Mouse (Mus musculus) forebrain, embryonic 15.5 days (tissue): ENCODE data around the gene Kcnc1. TPM values are rescaled to one million over a fixed set of nuclear protein-coding genes. Genes with fewer than 3 reads are reported as not detected.
A peak's percentile ranks its signal among the peaks of the same experiment; 100 is the strongest.

ENCODE experiments used
- ATAC-seq: fragments of 200-750 bp; cut with Nextera tagmentation; replicated peaks from 2 replicates; pipeline ENCODE4 v1.8.0; 2017; ENCODE audit warnings: mild to moderate bottlenecking, moderate TSS enrichment, moderate library complexity
- H3K27ac ChIP-seq: fragments of 300-500 bp; sonication (generic); replicated peaks from 2 replicates; pipeline ENCODE4 v1.5.1; 2015; ENCODE audit warnings: mild to moderate bottlenecking, inconsistent platforms
- H3K27me3 ChIP-seq: fragments of 300-500 bp; sonication (generic); 2 replicates; pipeline ENCODE4 v1.6.1; 2015; ENCODE audit warnings: inconsistent platforms
- H3K36me3 ChIP-seq: fragments of 300-500 bp; sonication (generic); 2 replicates; pipeline ENCODE4 v1.6.1; 2015; ENCODE audit warnings: mild to moderate bottlenecking, inconsistent platforms
- H3K4me1 ChIP-seq: fragments of 300-500 bp; sonication (generic); 2 replicates; pipeline ENCODE4 v1.6.1; 2015; ENCODE audit warnings: inconsistent platforms
- H3K4me2 ChIP-seq: fragments of 300-500 bp; sonication (generic); replicated peaks from 2 replicates; pipeline ENCODE4 v1.6.1; 2015; ENCODE audit warnings: mild to moderate bottlenecking, inconsistent platforms
- H3K4me3 ChIP-seq: fragments of 300-500 bp; sonication (generic); 2 replicates; pipeline ENCODE4 v1.5.1; 2015; ENCODE audit warnings: mild to moderate bottlenecking, inconsistent platforms
- H3K9ac ChIP-seq: fragments of 300-500 bp; sonication (generic); replicated peaks from 2 replicates; pipeline ENCODE4 v1.6.1; 2015; ENCODE audit warnings: mild to moderate bottlenecking, inconsistent platforms
- H3K9me3 ChIP-seq: fragments of 300-500 bp; sonication (generic); 2 replicates; pipeline ENCODE4 v1.6.1; 2016; ENCODE audit warnings: inconsistent platforms
- WGBS: fragments of 180-500 bp; shearing (Covaris S2); methylation state at CpG from one replicate; pipeline ENCODE4 v1.1.7; 2015; ENCODE audit warnings: mixed read lengths; 5-methylcytosine and 5-hydroxymethylcytosine counted together
- polyA plus RNA-seq: library from polyadenylated mRNA; unstranded; fragments of >200 nt; fragmentation: Nextera tagmentation; extraction: Ambion mirVana; gene quantifications from 2 replicates; pipeline ENCODE4 v1.2.1, GENCODE M21; 2015

Kcnc1 gene
- polyA plus RNA-seq, 1 experiment from 2014 or later = 10.0 TPM

GRCm38 (mm10) chr7:46396928-46397731 lies 833 bp downstream of the Kcnc1 start:
- ATAC-seq = peak; percentile 74
- H3K4me3 ChIP-seq = peak overlapping the region; percentile 90
- H3K27ac ChIP-seq = peak overlapping the region; percentile 83
- 2% methylated on average over 56 of the region's 64 CpGs for WGBS
- no peaks in the 10 kb centered on the region for H3K9me3 ChIP-seq
- H3K4me2 ChIP-seq = peak overlapping the region; percentile 73
- peak overlapping the region; percentile 89 for H3K9ac ChIP-seq
- peaks cover 32% of the 10 kb centered on the region for H3K27me3 ChIP-seq
- peaks cover 54% of the 10 kb centered on the region for H3K4me1 ChIP-seq
- no peaks in the 10 kb centered on the region for H3K36me3 ChIP-seq

DNA sequence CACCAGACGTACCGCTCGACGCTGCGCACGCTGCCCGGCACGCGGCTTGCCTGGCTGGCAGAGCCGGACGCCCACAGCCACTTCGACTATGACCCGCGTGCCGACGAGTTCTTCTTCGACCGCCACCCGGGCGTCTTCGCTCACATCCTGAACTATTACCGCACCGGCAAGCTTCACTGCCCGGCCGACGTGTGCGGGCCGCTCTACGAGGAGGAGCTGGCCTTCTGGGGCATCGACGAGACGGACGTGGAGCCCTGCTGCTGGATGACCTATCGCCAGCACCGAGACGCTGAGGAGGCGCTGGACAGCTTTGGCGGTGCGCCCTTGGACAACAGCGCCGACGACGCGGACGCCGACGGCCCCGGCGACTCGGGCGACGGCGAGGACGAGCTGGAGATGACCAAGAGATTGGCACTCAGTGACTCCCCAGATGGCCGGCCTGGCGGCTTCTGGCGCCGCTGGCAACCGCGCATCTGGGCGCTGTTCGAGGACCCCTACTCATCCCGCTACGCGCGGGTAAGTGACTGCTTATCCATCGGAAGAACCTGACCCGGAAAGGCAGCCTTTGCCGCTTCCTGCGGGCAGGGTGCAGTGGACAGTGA lies 1.5 kb downstream of the Kcnc1 start:
- Histone ChIP-seq H3K36me3 (no peaks in the 10 kb centered on the region), H3K4me1 (peaks cover 54% of the 10 kb centered on the region), H3K9ac (peak overlapping the region; percentile 89), H3K4me3 (peak overlapping the region; percentile 90), H3K4me2 (peak overlapping the region; percentile 73), H3K9me3 (no peaks in the 10 kb centered on the region), H3K27ac (no peak overlapping the region; the same call in 1 of the 2 replicates), H3K27me3 (peaks cover 32% of the 10 kb centered on the region)
- WGBS = 11% methylated on average over 70 of the region's 70 CpGs
- no peak for ATAC-seq

GRCm38 (mm10) chr7:46398612-46399011 lies 2.3 kb downstream of the Kcnc1 start:
- Histone ChIP-seq H3K4me2 (peak overlapping the region; percentile 73), H3K36me3 (no peaks in the 10 kb centered on the region), H3K27ac (no peak overlapping the region), H3K9me3 (no peaks in the 10 kb centered on the region), H3K4me1 (peaks cover 50% of the 10 kb centered on the region), H3K4me3 (peak overlapping the region; percentile 90), H3K9ac (0 out of 2 replicates have a peak overlapping the region, but pooled peaks have one; percentile 89), H3K27me3 (peaks cover 29% of the 10 kb centered on the region)
- WGBS = 74% methylated on average over 4 of the region's 4 CpGs
- ATAC-seq = no peak

- Histone ChIP-seq H3K4me2 (peak overlapping the region; percentile 73), H3K27me3 (peaks cover 18% of the 10 kb centered on the region), H3K9ac (no peak overlapping the region), H3K4me3 (peak overlapping the region; percentile 28), H3K27ac (no peak overlapping the region), H3K9me3 (no peaks in the 10 kb centered on the region), H3K36me3 (no peaks in the 10 kb centered on the region), H3K4me1 (peaks cover 50% of the 10 kb centered on the region)
- 93% methylated on average over 1 of the region's 1 CpGs for WGBS
- ATAC-seq = no peak
Observed at GRCm38 (mm10) chr7:46399676-46400075, 3.4 kb downstream of the Kcnc1 start.

- WGBS = 37% methylated on average over 8 of the region's 8 CpGs
- ATAC-seq = no peak
- Histone ChIP-seq H3K4me1 (peaks cover 50% of the 10 kb centered on the region), H3K27me3 (peaks cover 12% of the 10 kb centered on the region), H3K4me2 (peak overlapping the region; percentile 73), H3K36me3 (no peaks in the 10 kb centered on the region), H3K27ac (no peak overlapping the region), H3K9me3 (no peaks in the 10 kb centered on the region), H3K9ac (peak overlapping the region; percentile 34), H3K4me3 (peak overlapping the region; percentile 28)
Observed at GRCm38 (mm10) chr7:46400346-46400745, 4.0 kb downstream of the Kcnc1 start.

DNA sequence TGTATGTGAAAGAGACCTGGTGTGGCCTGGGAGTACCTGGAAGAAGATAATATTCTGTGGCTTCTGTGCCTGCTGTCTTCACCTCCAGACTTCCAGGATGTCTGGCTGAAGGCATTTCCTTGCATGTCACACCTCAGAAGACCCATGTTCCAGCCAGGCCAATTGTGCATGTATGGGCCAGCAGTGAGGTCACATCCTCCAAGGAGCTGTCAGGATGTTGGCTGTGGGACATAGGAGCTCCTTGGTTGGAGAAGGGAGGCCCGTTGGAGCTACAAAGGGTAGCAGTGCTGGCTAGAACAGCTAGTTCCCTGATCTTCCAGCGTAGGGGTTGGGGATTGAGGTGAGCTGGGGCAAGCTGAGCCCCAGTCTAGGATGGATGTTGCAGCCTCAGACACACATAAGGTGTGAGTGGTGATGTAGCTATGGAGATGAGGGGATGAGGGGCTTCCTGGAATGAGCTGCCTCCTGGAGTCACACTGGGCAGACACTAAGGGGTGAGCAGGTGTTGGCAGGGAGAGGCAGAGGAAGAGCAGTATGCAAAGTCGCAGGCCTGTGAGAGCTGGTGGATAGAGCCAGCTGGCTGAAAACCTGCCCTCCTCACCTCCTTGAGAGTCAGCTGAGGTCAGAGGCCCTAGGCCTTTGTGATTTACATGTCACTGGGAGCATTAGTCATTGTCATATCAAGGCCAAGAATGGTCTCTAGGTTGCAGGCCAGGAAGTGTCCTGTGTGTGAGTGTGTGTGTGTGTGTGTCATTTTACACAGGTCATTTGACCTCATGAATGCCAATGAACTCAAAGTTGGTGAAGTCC lies 5.3 kb downstream of the Kcnc1 start:
- Histone ChIP-seq H3K27me3 (0 out of 2 replicates have a peak, but pooled peaks cover 7% of the 10 kb centered on the region), H3K4me3 (no peak overlapping the region)
- 81% methylated on average over 3 of the region's 3 CpGs for WGBS

GRCm38 (mm10) chr7:46403616-46404485 lies 7.6 kb downstream of the Kcnc1 start:
- Histone ChIP-seq H3K9me3 (no peaks in the 10 kb centered on the region), H3K27ac (no peak overlapping the region), H3K4me3 (no peak overlapping the region), H3K9ac (no peak overlapping the region), H3K4me2 (no peak overlapping the region), H3K27me3 (no peaks in the 10 kb centered on the region), H3K4me1 (peaks cover 27% of the 10 kb centered on the region), H3K36me3 (no peaks in the 10 kb centered on the region)
- no peak for ATAC-seq
- 86% methylated on average over 15 of the region's 15 CpGs for WGBS

More for the DNA sequence above, 5.3 kb downstream of the Kcnc1 start:
- ATAC-seq = no peak
- Histone ChIP-seq H3K4me2 (no peak overlapping the region; the same call in 1 of the 2 replicates), H3K36me3 (no peaks in the 10 kb centered on the region), H3K4me1 (peaks cover 43% of the 10 kb centered on the region), H3K27ac (no peak overlapping the region), H3K9ac (no peak overlapping the region), H3K9me3 (no peaks in the 10 kb centered on the region)

DNA sequence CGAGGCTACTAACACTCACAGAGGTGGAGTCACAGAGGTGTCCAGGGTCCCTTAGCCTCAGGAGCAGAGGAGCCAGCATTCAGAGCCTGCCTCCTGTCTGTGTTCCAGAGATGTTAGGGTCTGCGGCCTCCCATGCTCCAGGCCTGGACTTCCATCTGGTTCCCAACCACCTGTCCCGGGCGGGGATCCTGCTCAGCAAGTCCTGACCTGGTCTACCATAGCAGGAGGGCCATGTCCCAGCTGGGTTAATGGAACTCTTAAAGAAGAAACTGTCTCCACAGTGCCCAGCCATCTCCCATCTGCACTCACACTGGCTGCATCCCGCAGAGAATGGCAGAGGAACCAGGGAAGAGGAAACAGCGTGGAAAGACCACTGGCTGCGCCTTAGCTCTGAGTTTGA lies 8.5 kb downstream of the Kcnc1 start:
- Histone ChIP-seq H3K9me3 (no peaks in the 10 kb centered on the region), H3K4me3 (no peak overlapping the region), H3K27me3 (no peaks in the 10 kb centered on the region), H3K36me3 (no peaks in the 10 kb centered on the region), H3K4me2 (no peak overlapping the region), H3K4me1 (peaks cover 18% of the 10 kb centered on the region), H3K9ac (no peak overlapping the region), H3K27ac (no peak overlapping the region)
- no peak for ATAC-seq
- WGBS = 88% methylated on average over 7 of the region's 7 CpGs

DNA sequence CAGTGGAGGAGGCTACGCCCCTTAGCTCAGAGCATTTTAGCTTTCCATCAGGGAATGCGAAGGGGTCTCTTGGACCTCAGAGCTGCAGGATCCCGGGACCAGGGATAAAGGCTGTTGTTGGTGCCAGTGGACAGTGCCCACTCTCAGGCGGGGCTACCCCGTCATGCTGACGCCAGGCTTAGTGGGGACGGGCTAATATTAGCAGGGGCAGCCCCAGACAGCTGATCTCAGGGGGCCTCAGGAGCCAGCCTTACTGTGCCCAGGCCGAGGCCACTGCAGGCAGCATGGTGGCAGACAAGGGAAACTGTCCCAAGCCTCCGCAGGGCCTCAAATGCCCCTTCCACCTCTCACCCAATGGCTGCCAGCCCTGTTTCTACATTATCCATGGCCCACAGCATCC lies 12.3 kb downstream of the Kcnc1 start:
- Histone ChIP-seq H3K36me3 (no peaks in the 10 kb centered on the region), H3K4me3 (no peak overlapping the region), H3K4me1 (no peaks in the 10 kb centered on the region), H3K4me2 (no peak overlapping the region), H3K27me3 (no peaks in the 10 kb centered on the region), H3K9me3 (no peaks in the 10 kb centered on the region), H3K9ac (no peak overlapping the region), H3K27ac (no peak overlapping the region)
- 83% methylated on average over 9 of the region's 9 CpGs for WGBS
- ATAC-seq = no peak

DNA sequence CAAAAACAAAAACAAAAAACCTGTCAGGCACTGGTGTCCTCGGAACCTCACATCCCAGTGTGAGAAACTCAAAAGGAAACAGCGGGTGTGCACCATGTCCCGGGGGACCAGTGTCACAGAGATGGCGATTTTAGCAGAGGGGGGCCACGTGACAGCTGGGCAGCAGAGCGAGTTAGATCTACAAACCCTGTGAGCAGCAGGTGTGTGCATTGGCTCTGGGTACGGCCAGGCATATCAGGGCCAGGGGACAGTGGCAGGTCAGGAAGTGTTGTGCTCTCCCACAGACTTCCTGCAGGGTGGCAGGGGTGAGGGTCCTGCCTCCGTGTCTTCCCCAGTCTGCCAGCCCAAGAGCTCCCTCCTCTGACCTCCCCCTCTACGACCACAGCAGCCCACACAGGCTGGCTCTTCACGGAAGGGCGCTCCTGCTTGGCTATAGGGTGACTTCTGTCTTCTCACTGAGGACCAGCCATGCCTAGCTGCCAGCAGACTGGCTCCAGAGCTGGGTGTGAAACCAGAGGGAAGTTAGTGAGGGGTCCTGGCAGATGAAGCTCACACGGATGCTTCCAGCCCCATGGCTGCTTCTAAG lies 13.0 kb downstream of the Kcnc1 start:
- Histone ChIP-seq H3K27me3 (no peaks in the 10 kb centered on the region), H3K9me3 (no peaks in the 10 kb centered on the region), H3K36me3 (no peaks in the 10 kb centered on the region), H3K4me3 (no peak overlapping the region), H3K27ac (no peak overlapping the region), H3K4me1 (no peaks in the 10 kb centered on the region), H3K4me2 (no peak overlapping the region), H3K9ac (no peak overlapping the region)
- 45% methylated on average over 12 of the region's 12 CpGs for WGBS
- no peak for ATAC-seq

DNA sequence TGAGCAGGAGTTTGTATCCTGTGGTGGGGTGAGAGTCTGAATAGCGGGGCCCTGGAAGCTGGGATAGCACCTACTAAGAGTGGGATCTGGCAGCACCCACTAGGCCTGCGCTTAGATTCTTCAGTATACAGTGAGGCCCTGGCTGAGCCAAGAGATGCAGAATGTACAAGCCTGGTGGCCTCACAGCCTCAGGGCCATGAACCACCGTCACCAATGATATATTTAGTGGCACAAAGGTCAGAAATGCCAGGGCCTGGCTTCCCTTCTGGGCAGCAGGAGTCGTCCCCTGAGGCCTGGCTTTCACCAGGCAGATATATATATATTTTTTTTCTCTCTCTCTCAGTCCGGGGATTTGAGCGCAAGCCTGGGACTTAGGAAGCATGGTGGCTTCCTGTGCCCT lies 14.4 kb downstream of the Kcnc1 start:
- no peak overlapping the region for H3K27ac ChIP-seq
- no peak for ATAC-seq
- H3K4me2 ChIP-seq = no peak overlapping the region
- H3K9ac ChIP-seq = no peak overlapping the region
- H3K36me3 ChIP-seq = no peaks in the 10 kb centered on the region
- 75% methylated on average over 6 of the region's 6 CpGs for WGBS
- no peak overlapping the region for H3K4me3 ChIP-seq
- no peaks in the 10 kb centered on the region for H3K9me3 ChIP-seq
- H3K4me1 ChIP-seq = no peaks in the 10 kb centered on the region
- H3K27me3 ChIP-seq = no peaks in the 10 kb centered on the region
